Mouse (Mus musculus) stomach, postnatal 0 days (tissue): ENCODE results near the gene Slc3a2.

ENCODE experiments used
- CTCF ChIP-seq: IDR thresholded peaks from 2 replicates; pipeline ENCODE4 v1.5.1; 2016; ENCODE audit warnings: antibody characterized with exemption, low read depth, mild to moderate bottlenecking, moderate library complexity
- EP300 ChIP-seq: optimal IDR thresholded peaks from 2 replicates; pipeline ENCODE3; 2016; ENCODE audit warnings: antibody characterized with exemption

GRCm38 (mm10) chr19:8724392-8724791, 1.2 kb upstream of the Slc3a2 start:
- no peak for TF ChIP-seq CTCF
- no peak for TF ChIP-seq EP300
